Mouse (Mus musculus) natural killer cell, adult 2 months (primary cell): ENCODE measurements around the gene Pard3.

Experiments used
- DNase-seq, 2 experiments: peaks; one replicate each; pipeline ENCODE4 v3.0.0; 2022; ENCODE audit warnings: low spot score in 2 of 2

Pard3 gene

DNA sequence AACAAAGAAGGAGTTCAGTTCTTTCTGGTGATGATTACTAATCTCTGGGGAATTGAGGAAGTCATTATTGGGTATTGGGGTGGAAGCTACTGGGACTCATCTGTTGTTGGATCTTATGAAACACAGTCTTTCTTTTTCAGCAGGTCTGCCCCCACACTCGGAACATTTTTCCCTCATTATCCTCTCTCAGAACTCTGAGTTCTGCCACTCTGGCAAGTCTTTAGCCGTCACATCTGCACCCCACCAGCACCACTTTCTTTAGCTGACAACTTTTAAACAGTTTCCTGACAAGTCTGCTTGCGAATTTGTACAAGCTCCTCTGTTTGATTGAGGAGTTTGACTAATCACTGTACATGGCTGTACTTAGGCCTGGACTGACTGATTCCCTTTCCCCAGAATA, 118.4 kb downstream of the Pard3 start:
- no peak for DNase-seq

DNA sequence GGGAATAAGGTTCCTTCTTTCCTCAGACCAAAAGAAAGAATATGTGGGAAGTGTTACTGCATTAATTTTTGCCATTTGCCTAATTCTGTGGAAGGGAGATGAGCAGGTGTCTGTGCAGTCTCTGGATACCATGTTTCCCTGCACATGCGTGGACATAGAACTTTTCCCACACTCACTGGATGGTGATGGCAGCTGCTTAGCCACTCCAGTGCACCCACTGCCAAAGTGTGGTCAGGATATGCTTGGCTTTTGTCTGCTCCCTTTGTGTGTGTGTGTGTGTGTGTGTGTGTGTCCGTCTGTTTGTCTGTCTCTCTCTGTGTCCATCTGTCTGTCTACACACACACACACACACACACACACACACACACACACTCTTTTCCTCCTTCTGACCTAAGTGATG, 119.8 kb downstream of the Pard3 start:
- no peak for DNase-seq

DNA sequence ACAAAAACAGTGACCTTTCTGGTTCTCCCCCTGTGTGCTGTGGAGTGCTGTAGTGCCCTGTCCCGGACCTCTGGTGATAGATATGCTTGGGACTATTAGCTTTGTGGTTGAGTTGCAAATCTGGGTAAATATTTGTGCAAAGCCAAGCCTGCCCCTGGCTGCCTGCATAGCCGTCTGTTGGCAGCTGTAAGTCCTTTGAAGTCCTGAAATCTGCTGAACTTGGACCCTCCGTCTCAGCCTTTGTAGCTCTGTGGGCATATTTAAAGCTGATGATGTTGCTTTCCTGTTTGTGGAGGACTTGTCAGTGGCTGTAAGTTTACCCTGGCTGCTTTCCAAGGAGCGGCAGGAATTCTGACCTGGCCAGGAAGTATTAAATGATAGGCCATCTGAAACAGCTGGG, 120.3 kb downstream of the Pard3 start:
- no peak for DNase-seq

DNA sequence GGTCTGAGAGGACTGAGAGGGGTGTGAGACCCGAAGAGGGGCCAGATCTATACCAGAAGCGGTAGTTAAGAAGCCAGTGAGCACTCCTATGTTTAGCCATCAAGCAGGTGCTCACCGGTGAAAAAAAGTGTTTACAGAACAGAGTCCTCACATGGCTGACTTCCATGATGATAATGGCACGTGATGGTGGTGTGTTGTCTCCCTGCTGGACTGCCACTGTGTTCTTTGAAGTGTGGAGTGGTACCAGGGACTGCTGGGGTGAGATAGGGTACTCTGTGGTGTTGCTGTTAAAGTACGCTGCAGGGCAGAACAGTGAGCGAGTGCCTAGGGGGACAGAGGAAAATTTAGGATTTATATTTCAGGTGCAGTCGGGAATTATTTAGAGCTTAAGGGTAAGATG, 122.2 kb downstream of the Pard3 start:
- no peak for DNase-seq

DNA sequence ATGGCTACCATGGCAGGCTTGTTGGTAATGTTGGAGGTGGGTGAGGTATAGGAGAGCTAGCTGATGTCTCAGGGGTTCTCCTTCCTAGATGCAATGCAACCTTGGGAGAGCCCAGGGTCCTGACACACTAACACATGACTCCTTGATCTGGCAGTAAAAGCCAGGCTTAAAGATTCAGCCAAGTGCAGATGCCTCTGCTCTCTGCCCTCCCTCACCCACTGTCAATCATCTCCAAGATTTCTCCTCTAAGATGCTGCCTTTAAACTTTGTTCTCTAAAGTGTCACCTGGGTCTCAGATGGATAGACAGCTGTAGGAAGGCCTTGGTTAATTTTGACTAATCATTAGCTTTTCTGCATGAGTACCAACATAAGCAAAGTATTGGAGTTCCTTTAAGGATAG, 125.0 kb downstream of the Pard3 start:
- no peak for DNase-seq

DNA sequence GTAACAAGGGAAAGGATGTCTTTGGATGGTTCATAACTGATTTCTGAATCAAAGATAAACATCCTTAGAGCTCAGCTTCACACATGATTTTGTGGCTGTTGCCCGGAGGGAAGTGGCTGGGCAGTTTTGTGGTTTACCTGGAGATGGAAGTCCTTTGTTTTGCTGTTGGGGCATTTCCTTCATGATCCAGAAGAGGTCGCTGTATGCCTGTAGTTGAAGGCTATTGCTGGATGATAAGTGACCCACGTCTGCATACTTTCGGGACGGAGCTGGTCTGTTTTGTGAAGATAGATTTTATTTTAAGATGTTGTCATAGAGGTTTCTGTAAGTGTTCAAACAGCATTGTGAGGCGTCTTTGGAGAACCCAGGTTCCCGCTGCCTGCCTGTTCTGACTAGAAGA, 126.7 kb downstream of the Pard3 start:
- no peak for DNase-seq

DNA sequence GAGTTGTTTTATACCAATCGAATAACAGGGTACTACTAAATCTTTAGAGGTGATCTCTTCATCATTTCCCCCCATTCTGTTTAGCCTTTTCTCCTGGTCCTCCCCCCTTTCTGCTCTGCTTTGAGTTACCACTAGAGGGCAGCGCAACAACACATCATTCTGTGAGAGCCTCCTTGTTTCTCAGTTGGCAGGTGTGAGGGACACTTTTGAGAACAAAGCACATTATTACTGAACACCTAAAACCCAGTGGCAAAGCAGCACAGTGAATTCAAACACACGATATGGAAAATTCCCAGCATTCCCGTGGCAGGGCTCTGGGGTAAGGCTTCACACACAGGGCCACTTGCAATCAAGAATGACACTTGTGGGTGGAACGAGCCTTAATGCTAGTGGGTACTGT, 127.7 kb downstream of the Pard3 start:
- DNase-seq: no peak

DNA sequence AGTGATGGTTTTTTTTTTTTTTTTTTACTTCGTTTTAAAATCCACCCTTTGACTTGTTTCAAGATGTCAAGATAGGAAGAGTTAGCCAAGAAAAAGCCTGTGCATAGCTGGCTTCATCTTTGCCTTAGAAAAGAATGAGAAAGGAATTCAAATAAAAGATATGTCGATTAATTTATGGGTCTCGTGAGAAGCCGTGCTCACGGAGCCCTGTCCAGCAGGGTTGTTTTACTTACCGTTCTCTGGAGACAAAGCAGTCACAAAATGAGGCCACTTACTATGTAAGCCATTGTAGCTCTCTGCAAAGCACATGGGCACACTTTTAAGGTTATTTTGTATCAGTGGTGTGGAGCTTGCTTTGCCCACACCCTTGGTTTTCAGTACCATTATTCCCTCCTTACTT, 128.1 kb downstream of the Pard3 start:
- no peak for DNase-seq

DNA sequence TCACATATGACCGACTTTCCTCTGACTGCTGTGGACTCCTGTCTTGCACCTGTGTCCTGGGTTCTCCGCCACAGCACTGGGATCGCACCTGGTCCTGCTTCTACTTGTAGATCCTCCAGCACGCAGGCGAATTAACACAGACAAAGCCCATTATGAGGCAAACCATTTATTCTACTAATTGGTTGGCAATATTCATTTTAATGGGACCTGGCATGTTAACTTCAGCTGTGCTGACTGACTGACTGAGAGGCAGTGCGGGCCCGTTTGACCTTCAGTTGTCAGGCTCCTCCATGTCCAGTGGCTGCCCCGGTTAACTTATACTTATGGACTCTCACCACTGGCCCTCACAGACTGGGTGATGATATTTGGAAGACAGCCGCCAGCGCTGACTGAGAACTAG, 128.6 kb downstream of the Pard3 start:
- DNase-seq: no peak

DNA sequence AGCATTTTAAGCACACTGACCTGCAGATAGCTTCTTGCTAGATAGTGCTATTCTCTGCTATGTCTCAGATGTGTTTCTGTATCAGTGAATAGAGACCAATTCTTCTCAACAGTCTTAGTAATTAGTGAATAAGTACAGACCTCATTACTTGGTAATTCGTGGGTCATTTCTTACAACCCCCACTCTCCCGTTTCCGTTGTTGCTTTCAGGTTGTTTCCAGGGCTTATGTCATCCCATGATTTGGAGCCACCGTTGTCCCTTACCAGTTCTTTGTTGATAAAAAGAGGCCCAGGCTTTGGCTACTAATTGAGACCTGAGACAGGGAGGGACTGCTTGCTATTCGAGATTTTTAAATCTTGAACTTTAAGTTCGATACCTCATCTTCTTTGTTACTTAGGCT, 129.7 kb downstream of the Pard3 start:
- DNase-seq: no peak

DNA sequence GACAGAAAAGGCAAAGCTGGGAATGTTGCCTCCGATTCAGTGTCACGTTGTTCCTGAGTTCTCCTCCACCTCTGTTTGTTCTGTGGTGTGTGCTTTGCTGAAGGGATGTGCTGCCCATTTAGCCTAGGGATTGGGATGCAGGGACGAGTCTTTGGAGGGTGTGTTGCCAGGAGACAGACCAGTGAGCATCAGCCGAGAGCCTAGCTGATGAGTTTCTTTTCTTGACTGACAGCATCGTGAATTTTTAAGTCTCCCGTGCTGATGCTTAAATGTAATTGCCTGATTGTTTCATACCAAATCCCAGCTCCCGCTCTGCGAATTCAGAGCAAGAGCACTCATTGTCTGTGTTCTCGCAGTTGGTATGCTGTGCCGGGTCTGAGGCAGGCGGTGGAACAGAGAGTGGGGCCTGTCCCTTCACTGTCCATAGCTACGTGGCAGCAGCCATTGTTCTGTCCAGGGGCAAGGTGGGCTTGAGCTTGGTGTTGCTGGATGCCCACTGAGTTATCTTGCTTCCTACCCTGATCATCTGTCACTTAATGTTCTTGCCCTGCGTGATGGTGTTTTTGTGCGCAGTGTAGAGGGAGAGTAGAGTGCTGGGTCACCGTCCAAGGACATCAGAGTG, 131.2 kb downstream of the Pard3 start:
- DNase-seq: no peak

DNA sequence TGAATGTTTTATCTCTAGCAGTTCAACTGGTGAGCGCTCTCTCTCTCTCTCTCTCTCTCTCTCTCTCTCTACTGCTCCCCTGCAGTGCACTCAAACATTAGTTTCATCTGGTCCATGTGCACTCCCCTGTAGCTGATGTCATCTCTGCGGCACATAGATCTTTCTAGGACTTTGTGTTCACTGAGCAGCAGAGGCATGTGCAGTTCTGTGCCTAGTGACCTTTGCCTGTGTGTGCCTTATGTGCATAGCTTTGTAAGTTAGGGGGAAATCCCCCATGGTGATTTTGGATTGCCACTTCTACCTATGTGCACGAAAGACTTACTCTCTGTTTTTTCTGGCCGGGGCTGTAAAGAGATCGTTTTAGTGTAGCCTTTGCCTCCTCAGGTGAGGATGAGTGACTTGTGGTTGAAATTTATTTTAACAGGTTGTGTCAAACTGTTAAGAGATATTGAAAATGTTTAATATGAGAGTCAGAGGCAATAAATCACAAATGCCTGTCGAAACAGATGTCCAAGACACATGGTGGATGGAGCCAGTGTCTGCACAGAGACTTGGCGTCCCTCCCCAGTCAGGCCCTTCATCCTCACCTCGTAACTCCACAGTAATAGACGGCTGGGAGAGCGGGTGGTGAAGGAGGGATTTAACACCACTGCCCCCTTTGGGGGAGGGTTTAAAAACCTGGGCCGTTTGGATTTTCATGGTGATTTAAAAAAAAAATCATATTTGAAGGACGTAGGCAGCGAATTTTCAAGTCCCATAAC, 133.0 kb downstream of the Pard3 start:
- no peak for DNase-seq

DNA sequence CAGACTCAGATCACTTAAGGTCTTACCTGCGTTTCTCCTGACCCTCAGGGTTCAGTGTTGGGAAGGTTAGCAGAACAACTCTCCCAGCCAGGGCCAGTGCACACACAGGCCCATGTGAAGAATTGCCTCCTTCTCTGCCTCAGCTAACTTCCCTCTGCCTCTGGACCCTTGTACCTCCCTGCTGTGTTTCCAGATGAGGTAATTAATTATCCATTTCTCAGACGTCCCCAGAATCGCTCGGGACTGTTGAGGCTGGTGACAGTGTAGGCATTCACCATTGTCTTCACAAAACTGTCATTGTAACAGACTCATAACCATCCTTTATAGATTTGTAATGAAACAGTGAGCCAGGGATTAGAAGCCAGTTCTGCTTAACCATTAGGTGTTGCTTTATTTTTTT, 143.8 kb downstream of the Pard3 start:
- no peak for DNase-seq

DNA sequence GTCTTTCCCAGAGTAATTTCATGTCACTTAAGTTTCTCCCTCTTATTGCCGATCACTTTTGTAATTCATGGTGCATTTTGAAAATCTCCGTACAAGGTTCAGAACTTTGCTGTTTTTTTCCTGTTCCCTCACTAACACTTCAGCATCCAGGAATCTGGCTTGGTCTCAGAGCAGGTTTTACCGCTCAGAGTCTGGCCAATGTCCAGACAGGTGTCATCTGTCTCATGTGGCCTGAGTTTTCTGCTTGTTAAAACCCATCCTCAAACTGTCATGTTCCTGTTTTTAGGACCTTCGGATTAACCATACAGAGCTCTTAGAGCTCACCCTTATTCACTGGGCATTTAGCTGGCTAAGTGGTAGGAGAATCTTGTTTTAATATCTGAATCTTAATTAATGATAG, 146.9 kb downstream of the Pard3 start:
- DNase-seq: no peak

DNA sequence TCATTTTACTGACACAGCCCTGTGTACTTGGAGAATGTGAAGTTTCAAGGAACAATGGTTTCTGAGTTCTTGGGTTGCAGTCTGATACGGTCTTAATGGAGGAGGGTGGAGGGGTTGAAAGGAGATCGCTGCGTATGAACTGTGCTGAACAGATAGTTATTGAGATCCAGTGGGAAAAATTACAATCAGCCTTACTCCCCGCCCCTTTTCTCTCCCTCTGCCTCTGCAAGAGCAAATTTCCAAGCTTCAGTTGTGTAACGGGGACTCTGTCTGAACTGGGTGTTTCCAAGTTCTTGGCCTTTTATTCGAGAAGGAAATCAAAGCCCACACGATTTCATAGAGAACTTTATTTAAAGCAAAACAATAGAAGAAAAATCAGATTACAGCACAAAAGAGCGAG, 150.6 kb downstream of the Pard3 start:
- no peak for DNase-seq

DNA sequence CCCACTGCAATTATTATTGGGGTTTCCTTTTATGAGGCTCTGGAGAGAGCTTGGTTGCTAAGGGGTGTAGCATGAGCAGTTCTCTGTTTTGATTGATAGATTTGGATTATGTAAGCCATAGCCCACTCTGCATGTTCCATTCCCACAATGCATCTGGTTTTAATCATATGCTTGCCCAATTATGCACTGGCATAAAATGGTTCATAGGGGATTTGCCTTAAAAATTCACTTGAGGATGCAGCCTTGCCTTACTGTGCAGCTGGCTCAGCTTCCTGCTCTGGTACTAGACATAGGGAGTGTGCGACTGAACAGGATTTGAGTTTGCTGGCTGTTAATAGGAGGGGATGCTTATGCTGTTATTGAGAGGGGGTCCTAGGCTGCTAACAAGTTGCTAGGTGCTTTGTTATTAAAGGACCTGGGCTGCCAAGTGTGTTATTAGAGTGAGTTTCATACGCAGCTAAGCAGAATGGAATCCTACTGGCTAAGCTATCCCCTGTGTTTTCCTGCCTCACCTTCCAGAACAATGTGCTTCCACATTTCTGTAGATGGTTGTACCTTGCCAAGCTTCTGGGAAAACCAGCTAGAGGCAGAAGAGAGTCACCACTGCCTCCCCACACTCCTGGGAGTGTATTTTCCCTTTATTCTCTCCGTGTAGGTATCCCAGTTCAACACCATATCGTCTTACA, 151.2 kb downstream of the Pard3 start:
- no peak for DNase-seq

DNA sequence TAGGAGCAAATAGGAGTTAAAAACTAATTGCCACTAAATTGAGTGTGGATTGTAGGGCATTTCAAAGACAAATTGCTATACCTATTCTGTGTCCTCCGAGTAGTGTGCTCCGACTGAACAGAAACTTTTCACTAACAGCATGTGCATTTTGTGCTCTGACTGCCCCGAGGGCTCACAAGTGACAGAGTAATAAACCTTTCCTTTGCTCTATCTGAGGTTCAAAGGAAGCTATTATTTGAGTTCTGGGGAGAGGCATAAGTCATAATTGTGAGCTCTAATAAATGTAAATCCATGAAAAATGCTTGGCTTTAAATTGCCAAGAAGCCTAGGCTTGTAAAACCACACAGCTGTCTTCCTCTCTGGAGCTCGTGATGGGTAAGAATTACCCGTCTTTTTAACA, 156.5 kb downstream of the Pard3 start:
- no peak for DNase-seq

DNA sequence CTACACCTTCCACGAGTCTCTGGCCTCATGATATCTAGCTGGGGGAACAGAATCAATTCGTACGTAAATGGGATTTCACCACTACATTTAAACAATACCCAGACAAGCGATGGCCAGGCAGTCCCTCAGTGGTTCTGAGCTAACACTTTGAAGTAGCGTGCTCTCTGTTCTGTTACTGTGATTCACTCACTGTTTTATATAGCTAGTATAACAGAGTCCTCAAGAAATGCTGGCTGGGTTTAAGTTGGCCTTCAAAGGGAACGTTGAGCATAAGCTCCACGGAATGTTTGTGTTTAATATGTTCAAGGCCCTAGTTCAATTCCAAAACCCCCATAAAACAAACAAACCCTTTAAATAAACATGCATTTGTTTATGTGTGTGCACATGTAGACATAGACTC, 156.9 kb downstream of the Pard3 start:
- no peak for DNase-seq

DNA sequence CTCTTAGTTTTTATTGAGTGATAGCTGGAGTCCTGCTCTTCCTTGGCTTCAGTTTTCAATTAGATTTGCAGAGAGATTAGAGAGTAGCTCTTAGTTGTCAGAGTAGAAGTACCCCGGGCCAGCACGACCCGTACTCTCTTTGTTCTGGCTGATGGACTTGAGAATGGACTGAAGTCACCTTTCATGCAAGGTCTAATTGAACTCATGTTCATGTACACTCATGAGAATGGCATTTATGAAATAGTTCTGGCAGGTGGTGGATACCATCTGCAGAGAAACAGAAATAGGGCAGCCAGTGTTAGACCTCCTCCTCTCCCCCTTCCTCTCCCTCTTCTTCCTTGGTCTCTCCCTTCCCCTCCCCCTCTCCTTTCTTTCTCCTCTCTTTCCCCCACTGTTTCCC, 158.7 kb downstream of the Pard3 start:
- DNase-seq: no peak

DNA sequence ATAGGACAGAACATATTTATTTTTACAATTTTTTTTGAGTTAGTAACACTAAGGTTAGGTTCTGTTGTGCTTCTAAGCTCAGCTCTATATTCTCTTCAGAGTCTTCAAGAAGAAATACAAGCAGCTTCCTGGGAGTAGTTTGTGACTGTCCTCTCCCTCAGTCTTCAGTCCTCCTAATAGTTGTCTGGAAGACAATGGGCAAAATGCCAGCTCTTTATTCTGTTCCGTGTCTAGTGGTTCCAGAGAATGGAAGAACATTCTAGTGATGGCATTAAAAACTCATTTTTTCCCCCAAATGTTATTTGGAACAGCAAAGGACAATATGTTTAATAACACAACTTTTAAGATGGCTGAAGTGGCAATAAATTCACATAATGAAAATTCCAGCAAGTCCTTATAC, 163.3 kb downstream of the Pard3 start:
- no peak for DNase-seq

DNA sequence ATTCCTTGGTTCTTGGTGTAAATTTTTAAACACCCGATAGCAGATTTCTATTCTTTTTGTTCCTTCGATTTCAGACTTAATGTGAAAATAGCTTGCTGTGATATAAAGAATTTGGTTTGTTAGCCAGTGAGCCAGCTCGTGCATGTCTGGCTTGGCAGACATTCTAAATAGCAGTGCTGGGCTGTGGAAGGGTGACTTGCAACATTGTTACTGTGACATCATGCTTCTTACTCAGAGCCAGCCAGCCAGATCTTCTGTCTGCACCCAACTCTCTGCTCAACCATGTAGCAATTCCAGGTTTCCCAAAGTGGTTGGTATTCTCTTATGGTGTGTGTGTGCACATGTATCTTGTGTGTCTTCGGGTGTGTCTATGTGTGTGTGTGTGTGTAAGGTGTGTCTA, 163.7 kb downstream of the Pard3 start:
- no peak for DNase-seq

DNA sequence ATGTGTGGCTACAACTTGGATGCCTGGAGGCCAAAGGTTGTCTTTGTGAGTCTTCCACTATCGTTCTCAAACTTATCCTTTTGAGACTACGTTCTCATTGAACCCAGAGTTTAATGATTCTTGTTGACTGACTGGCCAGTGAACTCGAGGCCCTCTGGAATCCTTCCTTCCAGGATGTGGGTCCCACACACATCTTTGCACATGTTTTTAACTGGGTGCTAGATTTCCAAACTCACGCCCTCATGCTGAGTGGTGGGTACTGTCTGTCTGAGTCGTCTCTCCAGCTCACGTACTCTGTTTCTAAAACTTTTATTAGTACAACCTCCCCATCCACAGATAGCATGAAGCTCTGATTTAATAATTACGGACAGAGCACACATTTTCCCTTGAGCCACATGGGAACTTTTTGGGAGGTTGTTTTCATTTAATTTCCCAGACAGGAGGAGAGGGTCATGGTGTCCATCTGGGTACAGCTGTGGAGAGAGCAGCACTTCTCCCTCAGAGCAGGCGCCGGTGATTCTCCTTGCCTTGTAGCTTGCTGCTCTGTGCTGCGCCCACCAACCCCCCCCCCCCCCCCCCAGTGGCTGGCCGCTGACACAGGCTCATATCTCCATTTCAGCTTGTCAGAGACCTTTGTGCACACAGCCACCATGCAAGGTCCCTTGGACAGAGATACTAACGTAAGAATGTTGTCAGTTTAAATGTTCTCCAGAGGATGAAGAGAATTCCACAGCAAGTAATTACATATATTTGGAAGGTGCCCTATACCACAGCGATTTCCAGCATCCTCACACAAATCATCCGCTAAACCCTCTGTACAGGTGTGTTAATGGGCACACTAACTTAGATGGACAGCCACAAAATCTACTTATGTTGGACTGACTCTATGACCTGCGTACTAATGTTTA, 165.9 kb downstream of the Pard3 start:
- DNase-seq: no peak
